Mouse (Mus musculus) MEL (cell line): ENCODE measurements around the gene Eif5a. TPM values are rescaled to one million over a fixed set of nuclear protein-coding genes. Genes with fewer than 3 reads are reported as not detected.

Experiments
- DNase-seq: peaks from one replicate; pipeline ENCODE4 v3.0.0; 2011; ENCODE audit warnings: low read depth, low spot score
- H3K27ac ChIP-seq: 2 replicates; pipeline ENCODE4 v1.5.1; 2012; ENCODE audit warnings: low read depth, mild to moderate bottlenecking, control low read depth, low read length, moderate library complexity; ENCODE audit not compliant: control insufficient read depth
- H3K27me3 ChIP-seq, 2 experiments: fragments of 150-350 bp in 1 of 2; sonication (generic) in 1 of 2; 2 replicates each; pipeline ENCODE4 v1.6.1; 2012; ENCODE audit warnings: low read length in 2 of 2, mild to moderate bottlenecking in 2 of 2, improper control_type of control experiment in 1 of 2, moderate library complexity in 1 of 2; ENCODE audit not compliant: insufficient read depth in 2 of 2, control insufficient read depth in 1 of 2
- H3K36me3 ChIP-seq, 2 experiments: 2 replicates each; pipeline ENCODE4 v1.6.1; 2012 to 2014; ENCODE audit warnings: low read length in 2 of 2, improper control_type of control experiment in 1 of 2, inconsistent platforms in 1 of 2, mild to moderate bottlenecking in 1 of 2; ENCODE audit not compliant: insufficient read depth in 2 of 2, control insufficient read depth in 1 of 2
- H3K4me1 ChIP-seq, 2 experiments: fragments of 150-350 bp in 1 of 2; sonication (generic) in 1 of 2; 2 replicates each; pipeline ENCODE4 v1.6.1; 2012; ENCODE audit warnings: low read length in 2 of 2, improper control_type of control experiment in 1 of 2, mild to moderate bottlenecking in 1 of 2; ENCODE audit not compliant: insufficient read depth in 2 of 2, control insufficient read depth in 1 of 2
- H3K4me3 ChIP-seq, 2 experiments: fragments of 150-350 bp in 1 of 2; sonication (generic) in 1 of 2; 2 replicates each; pipeline ENCODE4 v1.5.1; 2012; ENCODE audit warnings: low read depth in 2 of 2, low read length in 2 of 2, mild to moderate bottlenecking in 2 of 2, moderate library complexity in 2 of 2, control low read depth in 1 of 2, improper control_type of control experiment in 1 of 2; ENCODE audit not compliant: control insufficient read depth in 1 of 2, insufficient read depth in 1 of 2
- H3K79me2 ChIP-seq: 2 replicates; pipeline ENCODE4 v1.6.1; 2012; ENCODE audit warnings: mild to moderate bottlenecking, low read length, moderate library complexity; ENCODE audit not compliant: control insufficient read depth, poor library complexity, insufficient read depth
- H3K9ac ChIP-seq: 2 replicates; pipeline ENCODE4 v1.6.1; 2012; ENCODE audit warnings: low read depth, mild to moderate bottlenecking, control low read depth, low read length, moderate library complexity; ENCODE audit not compliant: control insufficient read depth, poor library complexity, severe bottlenecking
- H3K9me3 ChIP-seq: fragments of 150-350 bp; sonication (generic); replicated peaks from 2 replicates; pipeline ENCODE4 v1.6.1; 2012; ENCODE audit warnings: mild to moderate bottlenecking, low read length, improper control_type of control experiment, moderate library complexity; ENCODE audit not compliant: insufficient read depth
- CHD2 ChIP-seq: IDR thresholded peaks from 2 replicates; pipeline ENCODE4 v1.6.1; 2011; ENCODE audit warnings: low read length, improper control_type of control experiment
- CTCF ChIP-seq, 3 experiments: IDR thresholded peaks in 2 of 3; conservative IDR thresholded peaks in 1 of 3; 2 replicates each; pipeline ENCODE4 v1.5.1; 2011 to 2012; ENCODE audit warnings: low read length in 3 of 3, low read depth in 2 of 3, mild to moderate bottlenecking in 2 of 3, improper control_type of control experiment in 1 of 3, inconsistent platforms in 1 of 3, mixed read lengths in 1 of 3, moderate library complexity in 1 of 3; ENCODE audit not compliant: control insufficient read depth in 1 of 3, insufficient read depth in 1 of 3, poor library complexity in 1 of 3, severe bottlenecking in 1 of 3
- E2F4 ChIP-seq: IDR thresholded peaks from 2 replicates; pipeline ENCODE4 v1.6.1; 2011; ENCODE audit warnings: low read depth, low read length, improper control_type of control experiment, borderline replicate concordance
- ELF1 ChIP-seq: IDR thresholded peaks from 2 replicates; pipeline ENCODE4 v1.6.1; 2014; ENCODE audit warnings: low read depth, mild to moderate bottlenecking, inconsistent platforms, low read length, improper control_type of control experiment, moderate library complexity
- ETS1 ChIP-seq: IDR thresholded peaks from 2 replicates; pipeline ENCODE4 v1.6.1; 2012; ENCODE audit warnings: low read depth, mild to moderate bottlenecking, inconsistent platforms, low read length, improper control_type of control experiment, moderate library complexity
- GABPA ChIP-seq: IDR thresholded peaks from 2 replicates; pipeline ENCODE4 v1.6.1; 2012; ENCODE audit warnings: low read depth, mild to moderate bottlenecking, inconsistent platforms, low read length, improper control_type of control experiment, moderate library complexity
- GATA1 ChIP-seq: IDR thresholded peaks from 2 replicates; pipeline ENCODE4 v1.6.1; 2011; ENCODE audit warnings: low read depth, low read length, improper control_type of control experiment
- JUND ChIP-seq: IDR thresholded peaks from 2 replicates; pipeline ENCODE4 v1.6.1; 2011; ENCODE audit warnings: low read depth, mild to moderate bottlenecking, improper control_type of control experiment, low read length
- KAT2A ChIP-seq: conservative IDR thresholded peaks from 2 replicates; pipeline ENCODE4 v1.6.1; 2012; ENCODE audit warnings: low read depth, low read length, improper control_type of control experiment, inconsistent platforms
- MAFK ChIP-seq: IDR thresholded peaks from 2 replicates; pipeline ENCODE4 v1.6.1; 2011; ENCODE audit warnings: low read depth, mild to moderate bottlenecking, low read length, improper control_type of control experiment, borderline replicate concordance
- MAX ChIP-seq: IDR thresholded peaks from 2 replicates; pipeline ENCODE4 v1.6.1; 2011; ENCODE audit warnings: low read length, improper control_type of control experiment
- MAZ ChIP-seq: IDR thresholded peaks from 2 replicates; pipeline ENCODE4 v1.6.1; 2012; ENCODE audit warnings: low read depth, mild to moderate bottlenecking, inconsistent platforms, low read length, improper control_type of control experiment
- MEF2A ChIP-seq: IDR thresholded peaks from 2 replicates; pipeline ENCODE4 v1.6.1; 2014; ENCODE audit warnings: low read depth, mild to moderate bottlenecking, inconsistent platforms, low read length, improper control_type of control experiment; ENCODE audit not compliant: poor library complexity, insufficient replicate concordance, severe bottlenecking; ENCODE audit errors: extremely low read depth
- NELFE ChIP-seq: IDR thresholded peaks from 2 replicates; pipeline ENCODE4 v1.6.1; 2011; ENCODE audit warnings: low read depth, low read length, improper control_type of control experiment
- POLR2A ChIP-seq, 2 experiments: IDR thresholded peaks; 2 replicates each; pipeline ENCODE4 v1.6.1; 2011 to 2012; ENCODE audit warnings: low read length in 2 of 2, mild to moderate bottlenecking in 2 of 2, control low read depth in 1 of 2, improper control_type of control experiment in 1 of 2, low read depth in 1 of 2, moderate library complexity in 1 of 2; ENCODE audit not compliant: control insufficient read depth in 1 of 2, insufficient read depth in 1 of 2, poor library complexity in 1 of 2
- POLR2AphosphoS2 ChIP-seq: IDR thresholded peaks from 2 replicates; pipeline ENCODE4 v1.6.1; 2011; ENCODE audit warnings: low read length, improper control_type of control experiment
- POLR2AphosphoS5 ChIP-seq: IDR thresholded peaks from 2 replicates; pipeline ENCODE4 v1.6.1; 2012; ENCODE audit warnings: low read depth, borderline replicate concordance, mild to moderate bottlenecking, inconsistent platforms, low read length, moderate library complexity, mixed read lengths
- RAD21 ChIP-seq: IDR thresholded peaks from 2 replicates; pipeline ENCODE4 v1.6.1; 2011; ENCODE audit warnings: mild to moderate bottlenecking, low read depth, low read length, improper control_type of control experiment
- SMC3 ChIP-seq: IDR thresholded peaks from 2 replicates; pipeline ENCODE4 v1.6.1; 2011; ENCODE audit warnings: low read depth, low read length, improper control_type of control experiment
- USF2 ChIP-seq, 2 experiments: IDR thresholded peaks; 2 replicates each; pipeline ENCODE4 v1.6.1; 2011 to 2012; ENCODE audit warnings: improper control_type of control experiment in 2 of 2, low read length in 2 of 2, borderline replicate concordance in 1 of 2, inconsistent platforms in 1 of 2, low read depth in 1 of 2, mild to moderate bottlenecking in 1 of 2; ENCODE audit not compliant: insufficient read depth in 1 of 2
- ZKSCAN1 ChIP-seq: IDR thresholded peaks from 2 replicates; pipeline ENCODE4 v1.6.1; 2012; ENCODE audit warnings: low read depth, mild to moderate bottlenecking, inconsistent platforms, low read length, improper control_type of control experiment, moderate library complexity
- ZMIZ1 ChIP-seq: IDR thresholded peaks from 2 replicates; pipeline ENCODE4 v1.6.1; 2012; ENCODE audit warnings: low read depth, mild to moderate bottlenecking, inconsistent platforms, low read length, improper control_type of control experiment, moderate library complexity
- ZNF384 ChIP-seq: IDR thresholded peaks from 2 replicates; pipeline ENCODE4 v1.6.1; 2012; ENCODE audit warnings: low read depth, mild to moderate bottlenecking, inconsistent platforms, low read length, improper control_type of control experiment
- polyA plus RNA-seq, 2 experiments: library from polyadenylated mRNA; stranded (reverse) in 1 of 2; unstranded in 1 of 2; fragments of >175 nt in 1 of 2; fragments of >200 nt in 1 of 2; gene quantifications; 2 replicates each; pipeline versions ENCODE4 v1.2.1 to v1.2.4; 2012; ENCODE audit warnings: low replicate concordance in 2 of 2, low read depth in 1 of 2; ENCODE audit not compliant: insufficient read length in 2 of 2, insufficient read depth in 1 of 2, missing spikeins in 1 of 2
- total RNA-seq: library from RNA; depleted of rRNA; stranded (reverse); fragments of 300-350 nt; gene quantifications from 2 replicates; pipeline ENCODE4 v1.2.3, GENCODE M21; 2012

Eif5a gene
- total and polyA plus RNA-seq, 3 experiments: 1,272 to 3,185 (median 1,428) TPM

DNA sequence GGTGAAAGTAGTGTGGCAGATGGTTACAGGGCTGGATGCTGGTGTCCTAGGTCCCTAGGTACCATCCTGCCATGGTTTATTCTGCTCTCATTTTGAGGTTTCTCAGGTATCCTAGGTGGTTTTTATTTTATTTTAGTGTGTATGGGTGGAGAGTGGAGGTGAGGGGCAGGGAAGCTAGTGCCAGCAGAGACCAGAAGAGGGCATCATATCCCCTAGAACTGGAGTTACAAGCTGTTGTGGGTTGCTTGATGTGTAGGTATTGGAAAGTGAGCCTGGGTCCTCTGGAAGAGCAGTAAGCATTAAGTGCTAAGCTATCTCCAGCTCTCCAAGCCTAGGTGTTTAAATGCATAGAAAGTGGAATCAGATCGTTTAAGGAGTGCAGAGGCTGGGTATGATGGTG is 30.5 kb upstream of the Eif5a start:
- H3K79me2 ChIP-seq: no peaks in the 10 kb centered on the region
- H3K9ac ChIP-seq: no peak overlapping the region
- H3K9me3 ChIP-seq: no peaks in the 10 kb centered on the region
- H3K27ac ChIP-seq: no peak overlapping the region
- peaks cover 6 to 18% of the 10 kb centered on the region in 2 experiments for H3K4me1 ChIP-seq
- no peak for DNase-seq
- no peak overlapping the region for H3K4me3 ChIP-seq
- TF ChIP-seq SMC3 (peak; percentile 41; the same call in 1 of the 2 replicates), CTCF (IDR thresholded peaks at IDR 0.05 in 2 of 3, conservative IDR thresholded peaks at IDR 0.05 in 1 of 3; ENCODE audit: control insufficient read depth in 1 of 3, insufficient read depth in 1 of 3, low read depth in 2 of 3, low read length in 3 of 3, poor library complexity in 1 of 3, severe bottlenecking in 1 of 3) (peak; percentile 12 to 47 (median 33); a peak in 5 of 6 replicates), MAX (no peak), RAD21 (peak; percentile 39)
- TF ChIP-seq, all 39 proteins: peak for 3
- Histone ChIP-seq H3K27me3 (no peaks in the 10 kb centered on the region), H3K36me3 (no peaks in the 10 kb centered on the region; a peak in 1 of 4 replicates)

DNA sequence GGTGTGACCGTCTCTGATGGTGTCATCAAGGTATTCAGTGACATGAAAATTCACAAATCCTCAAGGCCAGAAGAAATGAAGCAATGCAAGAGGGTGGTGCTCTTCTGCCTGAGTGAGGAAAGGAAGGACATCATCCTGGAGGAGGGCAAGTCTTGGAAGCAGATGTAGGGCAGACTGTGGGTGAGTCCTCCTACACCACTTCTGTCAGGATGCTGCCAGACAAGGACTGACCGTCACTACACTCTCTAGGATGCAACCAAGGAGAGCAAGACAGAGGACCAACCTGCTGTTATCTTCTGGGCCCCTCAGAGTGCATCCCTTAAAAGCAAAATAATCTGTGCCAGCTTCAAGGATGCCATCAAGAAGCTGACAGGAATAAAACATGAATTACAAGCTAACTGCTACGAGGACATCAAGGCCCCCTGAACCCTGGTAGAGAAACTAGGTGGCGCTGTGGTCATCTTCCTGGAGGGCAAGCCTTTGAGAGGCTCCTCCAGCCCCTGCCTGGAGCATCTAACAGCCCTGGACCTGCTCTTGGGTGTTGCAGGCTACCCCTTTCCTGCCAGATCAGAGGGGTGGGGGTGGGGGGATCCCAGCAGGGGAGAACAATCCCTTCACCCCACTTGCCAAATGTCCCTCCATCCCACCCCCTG is 29.2 kb upstream of the Eif5a start:
- no peak overlapping the region for H3K9ac ChIP-seq
- H3K79me2 ChIP-seq: no peaks in the 10 kb centered on the region
- TF ChIP-seq ZMIZ1 (no peak), SMC3 (peak; percentile 23; the same call in 1 of the 2 replicates), MAZ (no peak), RAD21 (peak; percentile 19), CTCF (IDR thresholded peaks at IDR 0.05 in 2 of 3, conservative IDR thresholded peaks at IDR 0.05 in 1 of 3; ENCODE audit: control insufficient read depth in 1 of 3, insufficient read depth in 1 of 3, low read depth in 2 of 3, low read length in 3 of 3, poor library complexity in 1 of 3, severe bottlenecking in 1 of 3) (peak; percentile 51 to 68 (median 65))
- H3K27me3 ChIP-seq: no peaks in the 10 kb centered on the region
- peaks cover 2 to 18% of the 10 kb centered on the region in 2 experiments; a peak in 3 of 4 replicates for H3K4me1 ChIP-seq
- no peaks in the 10 kb centered on the region; a peak in 1 of 4 replicates for H3K36me3 ChIP-seq
- no peak overlapping the region for H3K27ac ChIP-seq
- H3K4me3 ChIP-seq: no peak overlapping the region
- no peaks in the 10 kb centered on the region for H3K9me3 ChIP-seq
- peak; percentile 46 for DNase-seq

DNA sequence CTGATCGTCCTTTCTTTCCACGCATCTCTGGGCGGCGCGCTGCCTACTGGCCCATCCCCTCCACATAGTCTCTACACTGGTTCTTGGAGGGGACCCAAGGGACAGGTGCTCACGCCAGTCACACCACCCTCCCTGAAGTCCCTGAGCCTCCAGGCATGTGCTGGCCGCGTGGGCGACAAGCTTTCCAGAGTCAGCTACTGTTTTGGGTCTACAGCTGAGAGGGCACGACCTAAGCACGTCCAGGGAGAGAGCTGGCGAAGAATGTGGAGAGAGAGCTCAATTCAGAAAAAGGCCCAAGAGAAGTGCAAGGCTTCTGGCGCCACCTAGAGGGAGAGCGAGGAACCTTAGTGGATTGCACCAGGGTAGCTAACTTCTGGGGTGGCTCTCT is 27.0 kb upstream of the Eif5a start:
- peak; percentile 95 for DNase-seq
- Histone ChIP-seq H3K9me3 (no peaks in the 10 kb centered on the region), H3K4me3 (peak overlapping the region; percentile 52 to 61), H3K27ac (peak overlapping the region; percentile 17; the same call in 1 of the 2 replicates), H3K4me1 (peaks cover 2 to 18% of the 10 kb centered on the region in 2 experiments; a peak in 3 of 4 replicates), H3K36me3 (no peaks in the 10 kb centered on the region; a peak in 1 of 4 replicates), H3K79me2 (no peaks in the 10 kb centered on the region), H3K27me3 (peaks cover 3 to 4% of the 10 kb centered on the region in 2 experiments; a peak in 3 of 4 replicates), H3K9ac (peak overlapping the region; percentile 55)
- TF ChIP-seq GABPA: no peak
- TF ChIP-seq GATA1: no peak
- TF ChIP-seq POLR2A (IDR thresholded peaks at IDR 0.05; ENCODE audit: control insufficient read depth in 1 of 2, insufficient read depth in 1 of 2, low read depth in 1 of 2, low read length in 2 of 2, poor library complexity in 1 of 2): 0 out of 4 replicates have a peak, but pooled peaks of 1 of the 2 experiments have one; percentile 20
- no peak for TF ChIP-seq POLR2AphosphoS5
- no peak for TF ChIP-seq MAFK
- TF ChIP-seq ZKSCAN1: no peak
- no peak for TF ChIP-seq ETS1
- TF ChIP-seq MEF2A: no peak
- no peak for TF ChIP-seq USF2 (IDR thresholded peaks at IDR 0.05; ENCODE audit: borderline replicate concordance in 1 of 2, insufficient read depth in 1 of 2, low read depth in 1 of 2, low read length in 2 of 2)
- TF ChIP-seq POLR2AphosphoS2: no peak
- no peak for TF ChIP-seq CHD2
- 0 out of 2 replicates have a peak, but pooled peaks have one; percentile 17 for TF ChIP-seq ZNF384
- TF ChIP-seq KAT2A: no peak
- peak; percentile 41; the same call in 1 of the 2 replicates for TF ChIP-seq ELF1
- TF ChIP-seq NELFE: no peak; the same call in 1 of the 2 replicates
- TF ChIP-seq JUND: peak; percentile 58; the same call in 1 of the 2 replicates
- TF ChIP-seq E2F4: no peak
- TF ChIP-seq ZMIZ1: no peak
- TF ChIP-seq MAX: peak; percentile 9; the same call in 1 of the 2 replicates
